Mouse (Mus musculus) monocyte, adult 2 months (primary cell): ENCODE measurements around the gene Gm20695.
"Not testable (repeated sequence)": the region's sequence is repeated elsewhere in the genome, so short reads cannot be mapped to it uniquely, and the experiment has no call there.

ENCODE experiments used
- DNase-seq, 2 experiments: peaks; one replicate each; pipeline ENCODE4 v3.0.0; 2022; ENCODE audit warnings: low spot score in 2 of 2, low read depth in 1 of 2

The Gm20695 gene

GRCm38 (mm10) chr16:3884201-3885064 lies at the start of gene Gm20695, which contains the start of gene Zfp597:
Gene Gm20695 (plus strand): TSS chr16:3884648.
Gene Zfp597 (minus strand): TSS chr16:3884561.
- DNase-seq, result peak; percentile 73 to 85

DNA sequence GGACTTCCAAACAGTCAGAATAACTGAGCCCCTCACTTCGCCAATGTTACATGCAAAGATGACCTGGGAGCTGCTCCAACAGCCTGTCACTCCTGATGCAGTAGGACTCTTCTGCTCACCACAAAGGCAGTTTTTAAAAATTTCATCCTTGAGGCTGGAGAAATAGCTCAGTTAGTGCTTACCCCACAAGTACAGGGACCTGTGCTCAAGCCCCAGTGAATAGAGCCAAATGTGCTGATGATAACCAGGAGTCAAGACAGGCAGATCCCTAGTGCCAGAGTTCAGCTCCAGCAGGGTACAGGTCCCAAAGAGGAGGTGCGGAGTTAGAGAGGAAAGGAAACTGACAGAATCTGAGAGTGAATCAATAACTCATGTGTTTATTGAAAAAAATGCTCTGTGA lies 49.0 kb upstream of the Gm20695 start:
- no peak for DNase-seq

GRCm38 (mm10) chr16:3839157-3839885 lies 45.1 kb upstream of the Gm20695 start:
- no peak for DNase-seq

DNA sequence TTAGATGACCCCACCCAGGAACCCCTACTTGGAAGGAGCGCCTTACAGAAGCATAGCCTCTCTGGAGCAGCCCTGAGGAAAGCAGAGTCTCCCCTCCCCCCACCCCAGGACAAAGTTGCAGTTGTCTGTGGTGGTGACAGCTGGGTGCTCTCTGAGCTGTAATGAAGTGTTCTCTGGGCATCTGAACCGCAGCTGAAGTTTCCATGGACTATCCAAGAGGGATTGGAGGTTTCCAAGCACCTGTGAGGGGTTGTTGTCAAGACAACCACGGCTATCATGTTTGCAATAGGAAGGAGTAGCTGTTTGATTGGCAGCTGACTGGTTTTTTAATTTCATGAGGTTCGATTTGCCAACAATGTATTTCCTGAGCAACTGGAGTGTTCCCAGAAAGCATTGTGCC lies 41.5 kb upstream of the Gm20695 start:
- no peak for DNase-seq

DNA sequence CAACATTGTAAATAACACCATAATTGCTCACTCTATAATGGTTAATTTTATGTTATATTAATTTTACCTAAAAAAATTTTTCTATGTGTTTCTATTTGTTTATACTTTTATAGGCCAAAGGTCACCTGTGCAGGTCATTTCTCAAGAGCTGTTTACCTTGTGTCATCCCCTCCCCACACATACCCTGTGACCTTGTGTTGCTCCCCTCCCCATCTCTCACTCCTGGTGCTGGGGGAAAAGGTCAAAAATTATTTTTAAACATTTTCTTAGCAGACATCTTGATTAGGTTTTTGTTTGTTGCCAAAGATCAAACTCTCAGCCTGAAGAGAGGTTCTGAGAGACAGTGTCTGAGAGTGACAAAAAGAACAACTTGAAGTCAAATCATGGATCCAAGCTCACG lies 40.7 kb upstream of the Gm20695 start:
- no peak for DNase-seq

GRCm38 (mm10) chr16:3846711-3847518 lies 37.5 kb upstream of the Gm20695 start, which contains the start of gene Zfp174:
Gene Zfp174 (plus strand): TSS chr16:3847268.
- DNase-seq, result peak; percentile 75 to 82

DNA sequence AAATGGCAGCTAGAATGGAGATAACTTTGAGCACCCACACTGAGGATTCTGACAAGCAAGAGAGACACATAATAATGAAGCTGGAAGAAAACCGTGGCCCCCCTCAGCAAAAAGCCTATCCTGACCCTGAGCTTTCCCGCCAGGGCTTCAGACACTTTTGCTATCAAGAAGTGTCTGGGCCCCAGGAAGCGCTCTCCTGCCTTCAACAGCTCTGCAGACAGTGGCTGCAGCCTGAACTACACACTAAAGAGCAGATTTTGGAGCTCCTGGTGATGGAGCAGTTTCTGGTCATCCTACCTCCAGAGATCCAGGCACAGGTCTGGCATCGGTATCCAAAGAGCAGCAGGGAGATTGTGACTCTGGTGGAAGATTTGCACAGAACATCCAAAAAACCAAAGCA lies 36.6 kb upstream of the Gm20695 start:
- DNase-seq, result no peak

DNA sequence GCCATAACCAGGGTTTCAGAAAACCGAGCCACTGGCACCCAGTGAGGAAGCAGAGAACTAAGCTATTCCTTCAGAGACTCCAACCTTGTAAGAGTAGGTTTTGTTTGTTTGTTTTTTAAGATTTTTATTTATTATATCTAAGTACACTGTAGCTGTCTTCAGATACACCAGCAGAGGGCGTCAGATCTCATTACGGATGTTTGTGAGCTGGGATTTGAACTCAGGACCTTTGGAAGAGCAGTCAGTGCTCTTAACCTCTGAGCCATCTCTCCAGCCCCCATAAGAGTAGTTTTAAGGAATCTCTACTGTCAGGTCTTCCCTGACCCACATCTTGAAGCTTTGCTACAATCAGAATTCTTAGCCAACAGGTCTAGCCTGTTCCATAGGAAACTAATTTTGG lies 36.0 kb upstream of the Gm20695 start:
- no peak for DNase-seq

DNA sequence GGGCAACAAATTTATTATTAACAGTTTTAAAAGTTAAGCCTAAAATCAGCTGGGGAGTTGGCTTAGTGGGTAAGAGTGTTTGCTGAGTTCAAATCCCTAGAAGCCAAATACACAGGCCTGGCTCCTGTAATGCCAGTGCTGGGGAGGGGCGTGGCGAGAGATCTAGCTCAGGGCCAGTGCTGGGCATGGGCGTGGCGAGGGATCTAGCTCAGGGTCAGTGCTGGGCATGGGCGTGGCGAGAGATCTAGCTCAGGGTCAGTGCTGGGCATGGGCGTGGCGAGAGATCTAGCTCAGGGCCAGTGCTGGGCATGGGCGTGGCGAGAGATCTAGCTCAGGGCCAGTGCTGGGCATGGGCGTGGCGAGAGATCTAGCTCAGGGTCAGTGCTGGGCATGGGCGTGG lies 33.1 kb upstream of the Gm20695 start:
- DNase-seq, result not testable (repeated sequence)

- no peak for DNase-seq
Observed at GRCm38 (mm10) chr16:3852586-3852985, 31.9 kb upstream of the Gm20695 start.

DNA sequence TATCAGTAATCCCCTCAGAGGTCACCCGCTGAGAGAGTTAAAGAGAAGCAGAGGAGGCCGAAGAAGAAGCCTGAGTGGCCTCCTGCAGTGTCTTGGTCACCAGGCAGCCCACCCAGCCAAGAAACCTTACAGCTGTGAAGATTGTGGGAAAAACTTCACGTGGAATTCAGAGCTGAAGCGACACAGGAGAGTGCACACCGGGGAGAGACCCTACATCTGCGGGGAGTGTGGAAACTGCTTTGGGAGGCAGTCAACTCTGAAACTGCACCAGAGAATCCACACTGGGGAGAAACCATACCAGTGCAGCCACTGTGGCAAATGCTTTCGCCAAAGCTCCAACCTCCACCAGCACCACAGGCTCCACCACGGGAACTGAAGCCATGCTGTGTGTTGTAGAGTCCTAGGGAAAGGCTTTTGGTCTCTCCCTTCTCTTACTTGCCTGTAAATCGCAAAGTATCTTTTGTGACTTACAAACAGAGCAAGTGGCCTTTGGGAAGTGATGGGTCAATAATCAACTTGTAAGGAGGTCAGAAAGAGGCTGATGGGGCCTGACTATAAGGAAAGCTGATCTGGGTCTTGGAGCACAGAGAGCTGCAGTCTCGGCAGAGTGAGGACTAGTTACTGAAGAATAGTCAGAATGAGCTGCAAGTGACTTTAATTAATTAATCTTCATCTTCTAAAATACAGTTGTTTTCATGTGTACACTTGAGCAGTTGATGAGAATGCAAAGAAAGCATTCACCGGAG lies 29.8 kb upstream of the Gm20695 start:
- DNase-seq, result no peak

GRCm38 (mm10) chr16:3855776-3856175 lies 28.7 kb upstream of the Gm20695 start:
- DNase-seq, result no peak

- DNase-seq, result no peak
Observed at GRCm38 (mm10) chr16:3859254-3859653, 25.2 kb upstream of the Gm20695 start.

- no peak for DNase-seq
Observed at GRCm38 (mm10) chr16:3871815-3872214, 12.6 kb upstream of the Gm20695 start.

GRCm38 (mm10) chr16:3872216-3873047 lies 12.0 kb upstream of the Gm20695 start, which contains the start of gene Naa60:
Gene Naa60 (plus strand): TSS chr16:3872375.
- peak in 1 of 2 experiments; percentile 59 for DNase-seq

DNA sequence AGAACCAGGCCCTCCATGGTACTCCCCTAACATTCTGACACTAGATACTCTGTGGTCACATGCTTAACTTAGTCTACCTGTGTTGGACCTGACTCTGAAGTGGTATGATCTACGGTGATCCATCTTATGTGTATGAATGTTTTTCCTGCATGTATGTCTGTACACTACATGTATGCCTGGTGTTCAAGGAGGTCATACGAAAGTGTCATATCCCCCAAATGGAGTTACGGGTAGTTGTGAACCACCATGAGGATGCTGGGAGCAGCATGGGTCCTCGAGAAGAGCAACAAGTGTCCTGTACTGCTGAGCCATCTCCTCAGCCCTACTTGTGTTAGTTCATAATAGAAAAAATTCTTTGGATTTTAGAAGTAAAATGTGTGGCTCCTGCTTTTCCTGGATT lies 8.1 kb upstream of the Gm20695 start:
- no peak for DNase-seq

DNA sequence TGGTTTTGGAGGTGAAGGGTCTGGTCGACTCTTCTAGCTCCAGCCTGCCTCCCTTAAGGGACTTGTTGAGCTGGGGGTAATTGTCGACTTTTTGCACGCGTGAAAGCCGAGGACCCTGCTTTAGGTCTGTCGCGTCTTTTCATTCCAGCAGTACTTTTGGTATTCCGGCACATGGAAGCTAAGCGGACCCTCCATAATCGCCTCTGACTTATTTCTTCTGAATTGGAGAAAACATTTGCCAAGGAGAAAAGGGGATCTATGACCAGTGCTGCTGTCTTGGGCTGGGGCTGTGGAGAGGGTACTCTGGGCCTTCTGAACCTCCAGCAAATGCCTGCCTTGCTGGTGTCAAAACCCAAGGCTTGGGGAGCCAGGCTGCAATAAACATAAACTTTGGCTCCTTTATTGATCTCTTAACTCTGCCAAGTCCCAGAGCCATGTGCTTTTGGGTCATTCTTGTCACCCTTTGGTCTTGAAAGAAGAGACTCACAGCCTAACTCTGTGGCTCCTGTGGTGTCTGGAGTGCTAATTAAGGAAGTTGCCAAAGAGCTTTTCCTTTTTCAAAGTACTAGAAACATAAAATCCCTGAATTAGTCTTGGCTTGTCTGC lies 720 bp downstream of the Gm20695 start:
- no peak for DNase-seq

DNA sequence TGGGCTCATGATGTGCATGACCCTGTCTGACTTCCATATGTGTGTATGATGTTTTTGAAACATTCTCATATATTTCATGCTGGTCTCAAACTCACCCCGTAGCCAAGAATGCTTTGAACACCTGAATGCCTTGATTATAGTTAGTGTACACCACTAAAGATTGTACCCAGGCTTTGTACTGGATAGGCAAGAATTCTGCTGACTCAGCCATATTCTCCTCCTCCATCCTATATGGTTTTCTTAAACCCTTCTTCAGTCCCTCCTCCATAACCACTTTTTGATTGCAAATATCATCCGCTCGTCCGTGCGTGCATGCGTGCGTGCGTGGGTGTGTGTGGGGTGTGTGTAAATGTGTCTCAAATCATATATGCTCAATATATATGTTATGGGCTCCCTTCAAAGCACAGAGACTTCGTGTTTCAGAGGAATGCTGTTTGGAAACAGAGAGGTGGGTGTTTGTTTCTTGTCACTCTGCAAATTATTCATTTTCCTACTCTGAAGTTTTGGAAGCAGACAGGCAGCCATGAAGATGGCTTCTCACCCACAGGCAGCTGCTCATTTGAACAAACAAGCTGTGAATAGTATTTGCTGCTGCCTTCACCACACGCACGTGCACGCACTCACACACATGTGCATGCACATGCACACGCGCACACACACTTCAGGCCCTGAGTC lies 7.3 kb downstream of the Gm20695 start:
- no peak for DNase-seq

- DNase-seq, result no peak
Observed at GRCm38 (mm10) chr16:3893739-3894138, 9.3 kb downstream of the Gm20695 start.
